Mouse (Mus musculus) E14TG2a.4 (cell line): ENCODE data around the gene Slc29a1.
"Not testable (repeated sequence)": the region's sequence is repeated elsewhere in the genome, so short reads cannot be mapped to it uniquely, and the experiment has no call there.

Source experiments
- H3K27me3 ChIP-seq: 2 replicates; pipeline ENCODE4 v1.6.1; 2014; ENCODE audit warnings: low read length, control low read depth; ENCODE audit not compliant: insufficient read depth
- H3K36me3 ChIP-seq: 2 replicates; pipeline ENCODE4 v1.6.1; 2014; ENCODE audit warnings: low read length, control low read depth; ENCODE audit not compliant: insufficient read depth
- H3K4me1 ChIP-seq: replicated peaks from 2 replicates; pipeline ENCODE4 v1.6.1; 2014; ENCODE audit warnings: low read depth, low read length, control low read depth
- H3K4me3 ChIP-seq: replicated peaks from 2 replicates; pipeline ENCODE4 v1.5.1; 2014; ENCODE audit warnings: mild to moderate bottlenecking, low read length
- H3K9me3 ChIP-seq: 2 replicates; pipeline ENCODE4 v1.6.1; 2014; ENCODE audit warnings: low read length, control low read depth
- CTCF ChIP-seq: conservative IDR thresholded peaks from 2 replicates; pipeline ENCODE4 v1.5.1; 2014; ENCODE audit warnings: low read length
- NANOG ChIP-seq: IDR thresholded peaks from 2 replicates; pipeline ENCODE4 v1.6.1; 2014; ENCODE audit warnings: borderline replicate concordance, low read length, mixed read lengths
- POU5F1 ChIP-seq: IDR thresholded peaks from 2 replicates; pipeline ENCODE4 v1.6.1; 2014; ENCODE audit warnings: low read length, borderline replicate concordance

Gene Slc29a1

DNA sequence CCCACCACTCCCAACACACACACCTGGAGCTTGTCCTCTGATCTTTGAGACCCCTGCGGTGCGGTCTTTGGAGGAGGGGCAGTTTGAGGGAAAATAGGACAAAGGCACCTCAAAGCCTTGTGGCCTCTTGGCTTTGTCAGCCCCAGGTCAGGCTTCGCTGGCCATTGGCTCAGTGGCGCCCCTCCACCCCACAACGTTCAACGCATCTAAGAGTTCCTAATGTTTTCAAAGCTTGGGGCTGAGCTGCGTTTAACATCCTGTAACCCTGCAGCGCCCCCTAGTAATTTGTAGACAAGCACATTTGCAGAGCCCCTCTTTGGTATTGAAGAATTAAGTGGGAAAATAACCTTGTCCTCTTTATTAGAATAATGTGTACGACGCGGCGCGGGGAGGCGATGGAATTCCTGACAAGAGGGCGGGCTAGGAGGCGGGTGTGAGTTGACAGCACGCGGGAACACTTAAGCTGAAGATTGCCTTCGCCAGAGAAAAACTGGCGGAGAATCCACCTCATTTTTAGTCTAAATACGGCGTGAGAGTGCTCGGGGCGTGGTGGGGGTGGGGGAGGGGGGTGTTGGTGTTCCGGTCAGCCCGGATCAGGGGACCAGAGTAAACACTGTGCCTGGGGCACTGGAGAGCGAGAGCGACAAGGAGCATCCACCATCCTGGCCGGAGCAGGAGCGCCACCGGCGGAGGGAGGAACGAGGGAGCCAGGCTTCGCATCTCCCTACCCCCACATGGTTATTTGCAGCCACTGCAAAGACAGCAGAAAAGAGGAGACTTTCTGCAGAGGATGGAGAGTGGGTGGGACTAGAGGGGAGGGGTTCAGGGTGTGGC, 30.7 kb upstream of the Slc29a1 start:
- H3K4me1 ChIP-seq = peaks cover 99% of the 10 kb centered on the region
- no peaks in the 10 kb centered on the region for H3K27me3 ChIP-seq
- TF ChIP-seq CTCF (peak; percentile 72), POU5F1 (no peak), NANOG (no peak)
- no peaks in the 10 kb centered on the region for H3K36me3 ChIP-seq
- peak overlapping the region; percentile 65 for H3K4me3 ChIP-seq
- H3K9me3 ChIP-seq = no peaks in the 10 kb centered on the region

DNA sequence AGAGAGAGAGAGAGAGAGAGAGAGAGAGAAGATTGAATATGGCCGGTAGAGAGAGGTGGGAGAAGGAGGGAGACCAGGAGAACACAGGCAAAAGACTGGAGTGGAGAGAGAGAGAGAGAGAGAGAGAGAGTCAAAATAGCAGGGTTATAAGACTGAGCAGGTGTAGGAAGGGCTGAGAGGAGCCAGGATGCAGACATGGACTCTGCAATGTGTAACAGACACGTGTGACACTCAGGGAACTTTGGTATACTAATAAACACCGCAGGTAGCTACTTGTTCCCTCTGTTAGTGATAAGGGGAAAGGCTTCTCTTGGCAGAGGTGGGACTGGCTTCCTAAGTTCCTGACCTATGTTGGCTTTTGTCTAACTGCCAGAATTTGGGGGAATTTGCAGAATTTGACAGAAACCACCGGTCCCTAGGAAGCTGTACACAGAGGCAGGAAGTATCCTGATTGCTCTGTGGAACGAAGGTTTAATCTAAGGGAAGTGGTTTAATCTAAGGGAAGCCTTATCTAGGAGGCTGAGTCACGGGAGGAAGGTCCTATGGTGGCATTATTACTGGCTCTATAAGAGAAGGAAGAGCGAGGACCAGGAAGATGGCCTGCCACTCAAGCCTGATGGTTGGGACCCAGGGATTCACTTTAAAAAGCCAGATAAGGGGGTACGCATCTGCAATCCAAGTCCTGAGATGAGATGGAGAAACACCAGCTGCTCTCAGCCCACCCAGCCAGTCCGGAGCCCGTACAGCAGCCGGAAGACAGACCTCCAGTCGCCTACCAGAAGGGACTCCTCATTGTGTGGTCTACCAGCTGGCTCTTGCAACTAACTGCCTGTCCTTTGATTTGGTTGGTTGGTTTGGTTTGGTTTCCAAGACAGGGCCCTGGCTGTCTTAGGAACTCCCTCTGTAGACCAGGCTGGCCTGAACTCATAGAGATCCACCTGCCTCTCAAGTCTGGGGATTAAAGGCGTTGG, 29.8 kb upstream of the Slc29a1 start:
- peaks cover 100% of the 10 kb centered on the region for H3K4me1 ChIP-seq

DNA sequence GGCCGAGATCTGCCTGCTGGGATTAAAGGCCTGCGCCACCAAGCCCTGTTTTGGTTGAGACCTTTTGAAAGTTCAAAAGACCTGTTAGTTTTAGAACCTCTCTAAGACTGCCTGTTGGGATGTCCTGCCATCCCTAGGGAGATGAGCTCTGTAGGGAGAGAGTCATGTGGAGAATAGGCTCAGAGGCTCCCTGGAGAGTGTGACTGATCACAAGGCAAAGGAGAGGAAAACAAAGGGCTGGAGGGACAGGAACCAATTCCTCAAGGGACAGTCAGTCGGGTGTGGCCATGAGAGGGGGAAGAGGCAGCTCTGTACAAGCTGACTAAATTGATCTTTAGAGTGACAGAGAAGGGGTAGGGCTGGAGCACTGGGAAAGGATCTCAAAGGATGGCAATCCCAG, 28.8 kb upstream of the Slc29a1 start:
- H3K27me3 ChIP-seq = no peaks in the 10 kb centered on the region
- TF ChIP-seq POU5F1 (no peak), CTCF (no peak), NANOG (no peak)
- H3K4me1 ChIP-seq = peaks cover 95% of the 10 kb centered on the region
- peak overlapping the region; percentile 8; the same call in 1 of the 2 replicates for H3K4me3 ChIP-seq
- H3K36me3 ChIP-seq = no peaks in the 10 kb centered on the region
- H3K9me3 ChIP-seq = no peaks in the 10 kb centered on the region

More for the DNA sequence above, 29.8 kb upstream of the Slc29a1 start:
- no peak for TF ChIP-seq CTCF
- TF ChIP-seq NANOG = no peak
- TF ChIP-seq POU5F1 = no peak
- Histone ChIP-seq H3K4me3 (peak overlapping the region; percentile 65), H3K36me3 (no peaks in the 10 kb centered on the region), H3K9me3 (no peaks in the 10 kb centered on the region), H3K27me3 (no peaks in the 10 kb centered on the region)

GRCm38 (mm10) chr17:45626577-45627134, 27.2 kb upstream of the Slc29a1 start:
- no peaks in the 10 kb centered on the region for H3K9me3 ChIP-seq
- no peaks in the 10 kb centered on the region; the same call in 1 of the 2 replicates for H3K36me3 ChIP-seq
- peak overlapping the region; percentile 74 for H3K4me3 ChIP-seq
- peaks cover 88% of the 10 kb centered on the region for H3K4me1 ChIP-seq
- TF ChIP-seq POU5F1 (no peak), CTCF (peak; percentile 99)
- no peaks in the 10 kb centered on the region for H3K27me3 ChIP-seq

DNA sequence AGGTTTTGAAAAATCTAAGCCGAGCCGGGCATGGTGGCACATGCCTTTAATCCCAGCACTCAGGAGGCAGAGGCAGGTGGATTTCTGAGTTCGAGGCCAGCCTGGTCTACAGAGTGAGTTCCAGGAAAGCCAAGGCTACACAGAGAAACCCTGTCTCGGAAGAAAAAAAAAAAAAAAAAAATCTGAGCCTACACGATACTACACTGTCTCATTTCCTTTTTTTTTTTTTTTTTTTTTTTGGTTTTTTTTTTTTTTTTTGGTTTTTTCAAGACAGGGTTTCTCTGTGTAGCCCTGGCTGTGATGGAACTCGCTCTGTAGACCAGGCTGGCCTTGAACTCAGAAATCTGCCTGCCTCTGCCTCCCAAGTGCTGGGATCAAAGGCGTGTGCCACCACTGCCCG, 24.0 kb upstream of the Slc29a1 start:
- H3K4me1 ChIP-seq = peaks cover 87% of the 10 kb centered on the region
- not testable (repeated sequence) for H3K4me3 ChIP-seq, H3K9me3 ChIP-seq, H3K36me3 ChIP-seq, H3K27me3 ChIP-seq

- H3K4me1 ChIP-seq = peaks cover 86% of the 10 kb centered on the region
- H3K36me3 ChIP-seq = no peaks in the 10 kb centered on the region; the same call in 1 of the 2 replicates
- no peak for TF ChIP-seq POU5F1
- no peak for TF ChIP-seq CTCF
- no peak for TF ChIP-seq NANOG
- no peaks in the 10 kb centered on the region for H3K9me3 ChIP-seq
- H3K27me3 ChIP-seq = no peaks in the 10 kb centered on the region
- H3K4me3 ChIP-seq = peak overlapping the region; percentile 79
Measured at GRCm38 (mm10) chr17:45619386-45620256, 20.2 kb upstream of the Slc29a1 start.

DNA sequence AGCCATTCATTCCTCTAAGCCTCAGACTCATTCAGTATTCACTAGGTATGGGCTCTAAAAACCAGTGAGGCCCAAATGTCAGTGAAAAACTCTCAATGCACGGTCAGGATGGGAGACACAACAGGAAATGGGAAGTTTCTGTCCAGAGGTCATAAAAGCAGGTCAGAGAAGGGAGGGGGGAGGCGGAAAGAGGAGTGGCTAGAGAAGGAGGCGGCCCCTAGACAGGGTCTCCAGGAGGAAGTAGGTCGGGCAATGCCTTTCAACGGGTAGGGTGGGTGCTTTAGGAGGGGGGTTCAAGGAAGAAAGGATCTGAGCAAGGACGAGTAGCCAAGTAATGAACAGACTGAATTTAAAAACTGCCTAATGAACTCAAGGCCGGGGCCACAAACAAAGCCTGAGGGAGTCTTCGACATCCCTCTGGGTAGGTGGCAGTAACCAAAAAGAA, 19.6 kb upstream of the Slc29a1 start:
- H3K27me3 ChIP-seq = no peaks in the 10 kb centered on the region
- no peak for TF ChIP-seq CTCF
- TF ChIP-seq POU5F1 = no peak
- no peak for TF ChIP-seq NANOG
- H3K4me1 ChIP-seq = peaks cover 83% of the 10 kb centered on the region
- peak overlapping the region; percentile 79 for H3K4me3 ChIP-seq
- no peaks in the 10 kb centered on the region for H3K9me3 ChIP-seq
- H3K36me3 ChIP-seq = no peaks in the 10 kb centered on the region; the same call in 1 of the 2 replicates
